Mouse (Mus musculus) left cerebral cortex, postnatal 14 days (tissue): ENCODE data around the gene Gm29735. TPM values are rescaled to one million over a fixed set of nuclear protein-coding genes. Genes with fewer than 3 reads are reported as not detected.
A peak's percentile ranks its signal among the peaks of the same experiment; 100 is the strongest.
"Not testable (repeated sequence)": the region's sequence is repeated elsewhere in the genome, so short reads cannot be mapped to it uniquely, and the experiment has no call there.

Experiments used
- DNase-seq, 2 experiments: peaks; one replicate each; pipeline ENCODE4 v3.0.0; 2021 to 2022; ENCODE audit warnings: low spot score in 2 of 2, mixed read lengths in 1 of 2
- intact Hi-C: fragments of 180-260 bp; cut with DNase I; formaldehyde crosslinking; loops from one replicate; pipeline ENCODE4 v1.15.1; 2025
- total RNA-seq, 2 experiments: library from RNA; stranded (reverse); gene quantifications; 2 replicates each; pipeline ENCODE4 v1.2.3; 2021

Gene Gm29735
- total RNA-seq, 2 experiments from 2014 or later = not detected

GRCm38 (mm10) chr7:142135934-142136333 lies 21.0 kb downstream of the Gm29735 start, which contains the start of gene Gm39115:
Gene Gm39115, minus strand, starts transcription at chr7:142136034.
- intact Hi-C loops, DNase-seq: not testable (repeated sequence)

GRCm38 (mm10) chr7:142134206-142134995 lies 22.5 kb downstream of the Gm29735 start:
- peak; percentile 26 to 45 for DNase-seq
- intact Hi-C loops = no loop called here

GRCm38 (mm10) chr7:142128843-142129242 lies 28.1 kb downstream of the Gm29735 start:
- intact Hi-C loops = no loop called here
- no peak for DNase-seq

- DNase-seq, intact Hi-C loops: not testable (repeated sequence)
Measured at GRCm38 (mm10) chr7:142120629-142121028, 36.3 kb downstream of the Gm29735 start, which contains the start of gene Gm45618. Gene Gm45618, minus strand, starts transcription at chr7:142120729.

- intact Hi-C loops = no loop called here
- peak in 1 of 2 experiments; percentile 19 for DNase-seq
Measured at GRCm38 (mm10) chr7:142119632-142120031, 37.3 kb downstream of the Gm29735 start.

Other genes starting within 250 kb of the Gm29735 start
- gene Tollip, start 238.6 kb downstream of the Gm29735 start, total RNA-seq = 100 to 1,000 TPM; 142 to 160 TPM
- 100 to 1,000 TPM; 200 to 202 TPM for gene Brsk2, start 207.4 kb downstream of the Gm29735 start, total RNA-seq
- gene Mob2, start 96.0 kb downstream of the Gm29735 start, total RNA-seq = 10 to 100 TPM; 26.4 to 31.7 TPM
- 100 to 1,000 TPM; 154 to 171 TPM for gene Dusp8, start 61.3 kb downstream of the Gm29735 start, total RNA-seq
- not detected for gene Gm45618, start 36.4 kb downstream of the Gm29735 start, total RNA-seq
- not detected for gene Gm39115, start 21.1 kb downstream of the Gm29735 start, total RNA-seq
- not detected for gene Gm45337, start 12.5 kb downstream of the Gm29735 start, total RNA-seq
- not detected for gene Gm4553, start 8.6 kb upstream of the Gm29735 start, total RNA-seq
- not detected for gene Krtap5-2, start 18.9 kb upstream of the Gm29735 start, total RNA-seq
- gene Gm10153, start 33.3 kb upstream of the Gm29735 start, total RNA-seq = not detected
- gene Krtap5-3, start 44.3 kb upstream of the Gm29735 start, total RNA-seq = not detected
- not detected for gene Gm7579, start 54.7 kb upstream of the Gm29735 start, total RNA-seq
- gene Krtap5-5, start 72.9 kb upstream of the Gm29735 start, total RNA-seq = not detected
- not detected for gene Gm40460, start 84.0 kb upstream of the Gm29735 start, total RNA-seq
- not detected for gene Gm2431, start 101.2 kb upstream of the Gm29735 start, total RNA-seq
- gene Gm4559, start 117.2 kb upstream of the Gm29735 start, total RNA-seq = not detected
- gene Krtap5-1, start 140.0 kb upstream of the Gm29735 start, total RNA-seq = not detected
- not detected for gene Krtap5-4, start 146.4 kb upstream of the Gm29735 start, total RNA-seq
- gene Ifitm10, start 216.6 kb upstream of the Gm29735 start, total RNA-seq = 10 to 100 TPM; 22.3 to 24.9 TPM
- gene Gm49369, start 225.6 kb upstream of the Gm29735 start, total RNA-seq = 1 to 10 TPM; 2.1 to 7.1 TPM
- gene Ctsd, start 230.9 kb upstream of the Gm29735 start, total RNA-seq = 100 to 1,000 TPM; 295 to 303 TPM